In the genomic region with DNA sequence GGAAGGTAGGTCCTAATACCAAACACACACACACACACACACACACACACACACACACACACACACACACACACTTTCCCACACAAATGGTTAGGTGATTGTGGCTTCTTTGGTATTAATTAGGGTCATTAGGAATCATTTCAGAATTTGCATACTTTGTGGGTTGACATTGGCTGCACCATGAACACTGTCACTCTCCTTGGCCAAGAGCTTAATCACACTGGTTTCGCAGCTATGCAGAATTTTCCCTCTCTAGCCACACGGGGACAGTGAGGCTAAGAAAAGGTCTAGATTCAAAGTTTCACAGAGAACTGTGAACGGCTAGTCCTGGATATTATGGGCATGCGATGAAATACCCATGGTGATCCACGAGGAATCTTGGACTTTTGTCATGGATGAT, we compare ENCODE assay signal across 17 mouse cellular contexts.
"Had no signal": no experiment of that assay in that cellular context is flagged by ENCODE, and none has a peak within 500 bp of the region (broad histone marks: within the 10 kb centered on the region; RNA-seq: fewer than 3 reads in every experiment).

No protein-coding gene starts in this region.

- DNase-seq: kidney, adult 8-10 months; kidney, postnatal 14 days; kidney, postnatal 4 days; layer of hippocampus, postnatal 36 days; liver, embryonic 13.5 days; lung, embryonic 14.5 days; lung, postnatal 36 days; thymus, adult 2 months; thymus, postnatal 14 days; thymus, postnatal 4 days had no signal

- H3K9me3 ChIP-seq: kidney, embryonic 15.5 days; liver, embryonic 13.5 days; midbrain, embryonic 12.5 days had no signal

- H3K4me3 ChIP-seq: kidney, embryonic 15.5 days; left cerebral cortex, adult 2 months; liver, embryonic 13.5 days; megakaryocyte, embryonic 14.5 days; midbrain, embryonic 12.5 days had no signal

- H3K4me2 ChIP-seq: kidney, embryonic 15.5 days; liver, embryonic 13.5 days; lung, embryonic 14.5 days; midbrain, embryonic 12.5 days had no signal

- H3K4me1 ChIP-seq: kidney, embryonic 15.5 days; liver, embryonic 13.5 days; megakaryocyte, embryonic 14.5 days; midbrain, embryonic 12.5 days had no signal

- H3K27ac ChIP-seq: kidney, embryonic 15.5 days; left cerebral cortex, adult 2 months; liver, embryonic 13.5 days; midbrain, embryonic 12.5 days had no signal

- H3K36me3 ChIP-seq: kidney, embryonic 15.5 days; liver, embryonic 13.5 days; midbrain, embryonic 12.5 days had no signal

- ATAC-seq: intestine, postnatal 0 days; lung, postnatal 0 days; midbrain, embryonic 16.5 days had no signal

- H3K9ac ChIP-seq: kidney, embryonic 15.5 days; liver, embryonic 13.5 days; lung, embryonic 14.5 days; midbrain, embryonic 12.5 days had no signal

- H3K27me3 ChIP-seq: kidney, embryonic 15.5 days; liver, embryonic 13.5 days; megakaryocyte, embryonic 14.5 days; midbrain, embryonic 12.5 days had no signal
